Mouse (Mus musculus): ENCODE results near the gene Mrgprb3.

Gene Mrgprb3

GRCm38 (mm10) chr7:48643711-48644110 lies at the start of gene Mrgprb3:
TSS of gene Mrgprb3 (minus strand) at chr7:48643811.
- DNase-seq: no peak

Data from kidney, postnatal 4 days (tissue).